Mouse (Mus musculus) adrenal gland, postnatal 4 days (tissue): ENCODE results near the gene Slc25a11. TPM values are rescaled to one million over a fixed set of nuclear protein-coding genes. Genes with fewer than 3 reads are reported as not detected.

Experiments
- DNase-seq, 2 experiments: peaks; one replicate each; pipeline ENCODE4 v3.0.0; 2021 to 2022; ENCODE audit warnings: low spot score in 2 of 2, mixed read lengths in 2 of 2
- total RNA-seq, 2 experiments: library from RNA; stranded (reverse); gene quantifications; 2 replicates each; pipeline ENCODE4 v1.2.3; 2021

Gene Slc25a11
- total RNA-seq, 2 experiments from 2014 or later: 153 TPM

GRCm38 (mm10) chr11:70652029-70652883, 5.0 kb upstream of the Slc25a11 start:
- DNase-seq: no peak

GRCm38 (mm10) chr11:70651391-70651790, 4.1 kb upstream of the Slc25a11 start:
- no peak for DNase-seq

GRCm38 (mm10) chr11:70650322-70651175, 3.3 kb upstream of the Slc25a11 start:
- DNase-seq: peak in 1 of 2 experiments; percentile 2

- DNase-seq: no peak
Measured at GRCm38 (mm10) chr11:70649185-70649734, 2.0 kb upstream of the Slc25a11 start.

- DNase-seq: no peak
Measured at GRCm38 (mm10) chr11:70648512-70648911, 1.2 kb upstream of the Slc25a11 start.

- DNase-seq: no peak
Measured at GRCm38 (mm10) chr11:70647716-70648420, 589 bp upstream of the Slc25a11 start.

GRCm38 (mm10) chr11:70646259-70646555, 1.1 kb downstream of the Slc25a11 start:
- DNase-seq: no peak

GRCm38 (mm10) chr11:70645461-70646258, 1.6 kb downstream of the Slc25a11 start:
- DNase-seq: no peak

- no peak for DNase-seq
Measured at GRCm38 (mm10) chr11:70644564-70645103, 2.6 kb downstream of the Slc25a11 start.

- DNase-seq: no peak
Measured at GRCm38 (mm10) chr11:70643051-70643450, 4.2 kb downstream of the Slc25a11 start.

GRCm38 (mm10) chr11:70641241-70641640, 6.0 kb downstream of the Slc25a11 start:
- DNase-seq: no peak

- DNase-seq: no peak
Measured at GRCm38 (mm10) chr11:70639976-70640375, 7.3 kb downstream of the Slc25a11 start.

GRCm38 (mm10) chr11:70638714-70639278, 8.5 kb downstream of the Slc25a11 start, which contains the start of gene Gp1ba:
Gene Gp1ba (plus strand): TSS chr11:70639122.
- DNase-seq: no peak

- no peak for DNase-seq
Measured at GRCm38 (mm10) chr11:70638293-70638692, 9.0 kb downstream of the Slc25a11 start.

- no peak for DNase-seq
Measured at GRCm38 (mm10) chr11:70637764-70638163, 9.5 kb downstream of the Slc25a11 start.

- no peak for DNase-seq
Measured at GRCm38 (mm10) chr11:70635601-70636000, 11.7 kb downstream of the Slc25a11 start.

GRCm38 (mm10) chr11:70630129-70630528, 17.1 kb downstream of the Slc25a11 start:
- no peak for DNase-seq

- DNase-seq: no peak
Measured at GRCm38 (mm10) chr11:70629557-70629956, 17.7 kb downstream of the Slc25a11 start.

- DNase-seq: no peak
Measured at GRCm38 (mm10) chr11:70628431-70628830, 18.8 kb downstream of the Slc25a11 start.

GRCm38 (mm10) chr11:70626877-70627276, 20.4 kb downstream of the Slc25a11 start:
- no peak for DNase-seq
